Mouse (Mus musculus) hematopoietic multipotent progenitor cell, adult 10-12 weeks (in vitro differentiated cells): ENCODE results near the gene Cct4. TPM values are rescaled to one million over a fixed set of nuclear protein-coding genes. Genes with fewer than 3 reads are reported as not detected.

Source experiments
- polyA plus RNA-seq: library from polyadenylated mRNA; stranded (reverse); fragments of >175 nt; gene quantifications from 2 replicates; pipeline ENCODE4 v1.2.3, GENCODE M21; 2012; ENCODE audit warnings: low replicate concordance

The Cct4 gene
- 269 and 484 TPM in 2 replicates for polyA plus RNA-seq

GRCm38 (mm10) chr11:22990393-22991126, at the start of gene Cct4:
TSS of gene Cct4 (plus strand) at chr11:22990519.

GRCm38 (mm10) chr11:22971835-22972709, 18.2 kb upstream of the Cct4 start, which contains the start of gene Zrsr1:
TSS of gene Zrsr1 (plus strand) at chr11:22972005.

GRCm38 (mm10) chr11:22981984-22982757, 8.1 kb upstream of the Cct4 start, which contains the start of the genes Gm28048 and Commd1:
TSS of gene Gm28048 (minus strand) at chr11:22982090.
TSS of gene Commd1 (minus strand) at chr11:22982382.

GRCm38 (mm10) chr11:23007481-23008180, 17.3 kb downstream of the Cct4 start, which contains the start of gene Fam161a:
TSS of gene Fam161a (plus strand) at chr11:23007531.

Other genes with a start within 250 kb of the Cct4 start
- gene B3gnt2, start 129.6 kb upstream of the Cct4 start, polyA plus RNA-seq: 12.3 and 19.8 TPM in 2 replicates
- gene Zrsr1, start 18.5 kb upstream of the Cct4 start, polyA plus RNA-seq: 3.0 and 9.1 TPM in 2 replicates
- not detected in 2 replicates for gene Gm28048, start 8.4 kb upstream of the Cct4 start, polyA plus RNA-seq
- 12.7 and 15.3 TPM in 2 replicates for gene Commd1, start 8.1 kb upstream of the Cct4 start, polyA plus RNA-seq
- 0.35 and 0.68 TPM in 2 replicates for gene Fam161a, start 17.0 kb downstream of the Cct4 start, polyA plus RNA-seq